ENCODE assay signal across 7 mouse cellular contexts in genomic region chr6:42354076-42355019, GRCm38 (mm10). TPM values are rescaled to one million over a fixed set of nuclear protein-coding genes. Genes with fewer than 3 reads are reported as not detected.
DNase-seq lines count a peak whose midpoint lies in the region; ATAC-seq and TF ChIP-seq lines count a peak whose summit lies in the region.

No protein-coding gene starts in this region.

- H3K9ac ChIP-seq in MEL (ENCODE audit: control insufficient read depth, low read depth, low read length, poor library complexity, severe bottlenecking) = no peak overlapping the region
- H3K9ac ChIP-seq in limb, embryonic 14.5 days (ENCODE audit: low read depth, low read length, severe bottlenecking) = no peak overlapping the region

- peak overlapping the region; percentile 80 for H3K27ac ChIP-seq in MEL (ENCODE audit: control insufficient read depth, low read depth, low read length)
- H3K27ac ChIP-seq in limb, embryonic 14.5 days (replicated peaks; ENCODE audit: low read depth, low read length) = no peak overlapping the region

- no peak overlapping the region for H3K4me2 ChIP-seq in limb, embryonic 14.5 days (replicated peaks; ENCODE audit: low read depth, low read length, severe bottlenecking)

- peaks cover 11 to 46% of the 10 kb centered on the region in 2 experiments for H3K4me1 ChIP-seq in MEL (ENCODE audit: control insufficient read depth in 1 of 2, insufficient read depth in 2 of 2, low read length in 2 of 2)
- H3K4me1 ChIP-seq in limb, embryonic 14.5 days (ENCODE audit: control insufficient read depth, insufficient read depth, low read length) = peaks cover 35% of the 10 kb centered on the region

- no peak for TF ChIP-seq POLR2A in MEL (IDR thresholded peaks at IDR 0.05; ENCODE audit: control insufficient read depth in 1 of 2, insufficient read depth in 1 of 2, low read depth in 1 of 2, low read length in 2 of 2, poor library complexity in 1 of 2)
- no peak for TF ChIP-seq POLR2A in brain, embryonic 14.5 days (IDR thresholded peaks at IDR 0.05; ENCODE audit: borderline replicate concordance, extremely low read depth, insufficient read depth, insufficient read length, poor library complexity, severe bottlenecking)
- TF ChIP-seq POLR2A in limb, embryonic 14.5 days (IDR thresholded peaks at IDR 0.05; ENCODE audit: borderline replicate concordance, extremely low read depth, insufficient read depth, insufficient read length) = no peak

- no peak for TF ChIP-seq CTCF in MEL (IDR thresholded peaks at IDR 0.05 in 2 of 3, conservative IDR thresholded peaks at IDR 0.05 in 1 of 3; ENCODE audit: control insufficient read depth in 1 of 3, insufficient read depth in 1 of 3, low read depth in 2 of 3, low read length in 3 of 3, poor library complexity in 1 of 3, severe bottlenecking in 1 of 3)
- TF ChIP-seq CTCF in brain, embryonic 14.5 days (IDR thresholded peaks at IDR 0.05; ENCODE audit: borderline replicate concordance, extremely low read depth, insufficient read depth, insufficient read length) = no peak

- no peak for TF ChIP-seq RAD21 in MEL (IDR thresholded peaks at IDR 0.05; ENCODE audit: low read depth, low read length)

- H3K79me2 ChIP-seq in MEL (ENCODE audit: control insufficient read depth, insufficient read depth, low read length, poor library complexity) = peaks cover 3% of the 10 kb centered on the region

- WGBS in limb, embryonic 14.5 days = 54% methylated on average over 11 of the region's 11 CpGs

- peak; percentile 46 for DNase-seq in kidney, postnatal 10 days
- DNase-seq in kidney, adult 9 months = no peak
- DNase-seq in MEL (ENCODE audit: low read depth, low spot score) (peak; percentile 79), adipocyte (ENCODE audit: low spot score) (no peak)
- DNase-seq in brain, embryonic 14.5 days (ENCODE audit: low read depth) = peak; percentile 73
- DNase-seq in limb, embryonic 14.5 days (ENCODE audit: low spot score) = peak; percentile 80
- DNase-seq in skeletal muscle tissue, adult 2 months (ENCODE audit: low read depth, low spot score) = peak; percentile 69

- no peaks in the 10 kb centered on the region for H3K27me3 ChIP-seq in MEL (ENCODE audit: control insufficient read depth in 1 of 2, insufficient read depth in 2 of 2, low read length in 2 of 2)
- H3K27me3 ChIP-seq in limb, embryonic 14.5 days (ENCODE audit: control insufficient read depth, insufficient read depth, low read length) = no peaks in the 10 kb centered on the region

- no peaks in the 10 kb centered on the region for H3K9me3 ChIP-seq in MEL (replicated peaks; ENCODE audit: insufficient read depth, low read length)
- H3K9me3 ChIP-seq in limb, embryonic 14.5 days (ENCODE audit: control insufficient read depth, low read length) = no peaks in the 10 kb centered on the region

- peaks cover 0 to 30% of the 10 kb centered on the region in 2 experiments; a peak in 2 of 4 replicates for H3K36me3 ChIP-seq in MEL (ENCODE audit: control insufficient read depth in 1 of 2, insufficient read depth in 2 of 2, low read length in 2 of 2)
- peaks cover 64% of the 10 kb centered on the region for H3K36me3 ChIP-seq in limb, embryonic 14.5 days (ENCODE audit: control insufficient read depth, insufficient read depth, low read length)

- no peak overlapping the region for H3K4me3 ChIP-seq in MEL (ENCODE audit: control insufficient read depth in 1 of 2, insufficient read depth in 1 of 2, low read depth in 2 of 2, low read length in 2 of 2)
- H3K4me3 ChIP-seq in limb, embryonic 14.5 days (replicated peaks; ENCODE audit: low read length) = no peak overlapping the region

- peak; percentile 45 to 48; a peak in 3 of 4 replicates for TF ChIP-seq EP300 in MEL (IDR thresholded peaks at IDR 0.05; ENCODE audit: low read depth in 1 of 2, low read length in 2 of 2)

- peak; percentile 24 for ATAC-seq in limb, embryonic 14.5 days (ENCODE audit: low FRiP score, low read depth)

TF ChIP-seq in MEL, 35 proteins besides CTCF, POLR2A, EP300 and RAD21:
- TF ChIP-seq JUND (IDR thresholded peaks at IDR 0.05; ENCODE audit: low read depth, low read length) (no peak), MYC (IDR thresholded peaks at IDR 0.05; ENCODE audit: low read depth, low read length) (0 out of 2 replicates have a peak, but pooled peaks have one; percentile 31), ZMIZ1 (IDR thresholded peaks at IDR 0.05; ENCODE audit: low read depth, low read length) (no peak), BHLHE40 (IDR thresholded peaks at IDR 0.05; ENCODE audit: borderline replicate concordance, low read depth, low read length) (no peak), MAX (IDR thresholded peaks at IDR 0.05; ENCODE audit: low read length) (peak; percentile 39; the same call in 1 of the 2 replicates), MXI1 (IDR thresholded peaks at IDR 0.05; ENCODE audit: low read depth, low read length) (no peak; the same call in 1 of the 2 replicates), POLR2AphosphoS2 (IDR thresholded peaks at IDR 0.05; ENCODE audit: low read length) (no peak), GATA1 (IDR thresholded peaks at IDR 0.05; ENCODE audit: low read depth, low read length) (peak; percentile 56), SIN3A (IDR thresholded peaks at IDR 0.05; ENCODE audit: low read length) (0 out of 2 replicates have a peak, but pooled peaks have one; percentile 32), ETS1 (IDR thresholded peaks at IDR 0.05; ENCODE audit: low read depth, low read length) (no peak; the same call in none of the 2 replicates), GABPA (IDR thresholded peaks at IDR 0.05; ENCODE audit: low read depth, low read length) (no peak), USF1 (IDR thresholded peaks at IDR 0.05; ENCODE audit: low read depth, low read length) (no peak), KAT2A (conservative IDR thresholded peaks at IDR 0.05; ENCODE audit: low read depth, low read length) (no peak), POLR2AphosphoS5 (IDR thresholded peaks at IDR 0.05; ENCODE audit: borderline replicate concordance, low read depth, low read length) (no peak)

RNA-seq across cellular contexts. Expression of gene Zyx, which starts 4.9 kb away (rescaled TPM):
- total RNA-seq in MEL (2012; rRNA removed) = 7.0 and 7.5 TPM in 2 replicates
- polyA plus RNA-seq in MEL (2012; ENCODE audit: insufficient read depth in 1 of 2, insufficient read length in 2 of 2, low read depth in 1 of 2, low replicate concordance in 2 of 2, missing spikeins in 1 of 2) = 10 to 100 TPM in 1 of 2 experiments, not detected in 1; 48.4 TPM
- 59.5 and 76.3 TPM in 2 replicates for polyA plus RNA-seq in brain, embryonic 14.5 days (2012; rRNA removed)
- polyA plus RNA-seq in limb, embryonic 14.5 days (2012; rRNA removed) = 176 and 232 TPM in 2 replicates
- polyA plus RNA-seq in limb, embryonic 14.5 days (2014; fragmentation: Nextera tagmentation; extraction: Ambion mirVana) = 152 and 159 TPM in 2 replicates

RNA-seq across cellular contexts. Expression of gene Epha1, which starts 18.7 kb away (rescaled TPM):
- total RNA-seq in MEL (2012; rRNA removed) = not detected in 2 replicates
- polyA plus RNA-seq in MEL (2012; ENCODE audit: insufficient read depth in 1 of 2, insufficient read length in 2 of 2, low read depth in 1 of 2, low replicate concordance in 2 of 2, missing spikeins in 1 of 2) = under 1 TPM in 1 of 2 experiments, not detected in 1; 0.04 TPM
- 1.2 and 1.3 TPM in 2 replicates for polyA plus RNA-seq in brain, embryonic 14.5 days (2012; rRNA removed)
- polyA plus RNA-seq in limb, embryonic 14.5 days (2012; rRNA removed) = 17.7 and 18.3 TPM in 2 replicates
- 7.4 and 8.8 TPM in 2 replicates for polyA plus RNA-seq in limb, embryonic 14.5 days (2014; fragmentation: Nextera tagmentation; extraction: Ambion mirVana)

RNA-seq across cellular contexts. Expression of gene Fam131b, which starts 29.9 kb away (rescaled TPM):
- total RNA-seq in MEL (2012; rRNA removed) = not detected in 2 replicates
- under 1 TPM in 1 of 2 experiments, not detected in 1; 0.06 TPM for polyA plus RNA-seq in MEL (2012; ENCODE audit: insufficient read depth in 1 of 2, insufficient read length in 2 of 2, low read depth in 1 of 2, low replicate concordance in 2 of 2, missing spikeins in 1 of 2)
- 30.9 and 37.9 TPM in 2 replicates for polyA plus RNA-seq in brain, embryonic 14.5 days (2012; rRNA removed)
- polyA plus RNA-seq in limb, embryonic 14.5 days (2012; rRNA removed) = 2.9 and 3.6 TPM in 2 replicates
- polyA plus RNA-seq in limb, embryonic 14.5 days (2014; fragmentation: Nextera tagmentation; extraction: Ambion mirVana) = 0.29 and 0.47 TPM in 2 replicates

RNA-seq across cellular contexts. Expression of gene Tas2r143, which starts 45.7 kb away (rescaled TPM):
- not detected in 2 replicates for total RNA-seq in MEL (2012; rRNA removed)
- polyA plus RNA-seq in MEL (2012; ENCODE audit: insufficient read depth in 1 of 2, insufficient read length in 2 of 2, low read depth in 1 of 2, low replicate concordance in 2 of 2, missing spikeins in 1 of 2) = not detected
- polyA plus RNA-seq in brain, embryonic 14.5 days (2012; rRNA removed) = 0.16 and 0.29 TPM in 2 replicates
- polyA plus RNA-seq in limb, embryonic 14.5 days (2012; rRNA removed) = 0.17 and 0.28 TPM in 2 replicates
- not detected in 2 replicates for polyA plus RNA-seq in limb, embryonic 14.5 days (2014; fragmentation: Nextera tagmentation; extraction: Ambion mirVana)

RNA-seq across cellular contexts. Expression of gene Tas2r135, which starts 50.9 kb away (rescaled TPM):
- not detected in 2 replicates for total RNA-seq in MEL (2012; rRNA removed)
- polyA plus RNA-seq in MEL (2012; ENCODE audit: insufficient read depth in 1 of 2, insufficient read length in 2 of 2, low read depth in 1 of 2, low replicate concordance in 2 of 2, missing spikeins in 1 of 2) = not detected
- polyA plus RNA-seq in brain, embryonic 14.5 days (2012; rRNA removed) = 0.07 TPM in 1 of 2 replicates, not detected in the other
- 0.11 TPM in 1 of 2 replicates, not detected in the other for polyA plus RNA-seq in limb, embryonic 14.5 days (2012; rRNA removed)
- not detected in 2 replicates for polyA plus RNA-seq in limb, embryonic 14.5 days (2014; fragmentation: Nextera tagmentation; extraction: Ambion mirVana)

Comparison
In these comparisons a context has a peak if more than half of its experiments do, and no peak if none do; other contexts are left out.
1. DNase-seq: peak in kidney, postnatal 10 days (single experiment), MEL (single experiment), brain, embryonic 14.5 days (single experiment), limb, embryonic 14.5 days (single experiment) and skeletal muscle tissue, adult 2 months (single experiment); none in kidney, adult 9 months (single experiment) and adipocyte (single experiment).